Mouse (Mus musculus) layer of hippocampus, postnatal 14 days (tissue): ENCODE data around the gene Alyref. TPM values are rescaled to one million over a fixed set of nuclear protein-coding genes. Genes with fewer than 3 reads are reported as not detected.

Source experiments
- DNase-seq, 2 experiments: peaks; one replicate each; pipeline ENCODE4 v3.0.0; 2021 to 2022; ENCODE audit warnings: low spot score in 2 of 2, mixed read lengths in 1 of 2
- microRNA-seq, 2 experiments: library from miRNA; unstranded; fragments of <30 nt; microRNA quantifications; one replicate each; pipeline ENCODE4 v1.2.0; 2021
- total RNA-seq, 2 experiments: library from RNA; stranded (reverse); gene quantifications; 2 replicates each; pipeline ENCODE4 v1.2.3; 2021

The Alyref gene
- total RNA-seq, 2 experiments from 2014 or later = 69.3 to 77.0 TPM

DNA sequence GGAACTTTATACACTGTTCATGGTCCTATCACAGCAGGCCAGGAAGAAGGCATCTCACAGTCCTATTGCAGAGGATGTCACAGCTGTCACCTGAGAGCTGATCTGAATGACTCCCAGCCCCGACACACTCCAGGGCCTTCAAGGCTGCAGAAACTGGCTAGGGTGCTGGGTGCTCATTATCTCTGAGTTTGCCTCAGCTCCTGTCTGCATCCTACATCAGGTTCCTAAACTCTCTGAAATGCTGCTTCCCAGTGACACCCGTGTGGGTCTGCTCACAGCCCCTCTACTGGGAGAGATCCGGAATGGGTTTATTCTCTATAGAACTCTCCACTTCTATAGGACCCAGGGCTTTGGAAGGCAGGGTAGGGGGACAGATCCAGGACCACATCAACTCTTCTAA, 50.0 kb downstream of the Alyref start:
- no peak for DNase-seq

DNA sequence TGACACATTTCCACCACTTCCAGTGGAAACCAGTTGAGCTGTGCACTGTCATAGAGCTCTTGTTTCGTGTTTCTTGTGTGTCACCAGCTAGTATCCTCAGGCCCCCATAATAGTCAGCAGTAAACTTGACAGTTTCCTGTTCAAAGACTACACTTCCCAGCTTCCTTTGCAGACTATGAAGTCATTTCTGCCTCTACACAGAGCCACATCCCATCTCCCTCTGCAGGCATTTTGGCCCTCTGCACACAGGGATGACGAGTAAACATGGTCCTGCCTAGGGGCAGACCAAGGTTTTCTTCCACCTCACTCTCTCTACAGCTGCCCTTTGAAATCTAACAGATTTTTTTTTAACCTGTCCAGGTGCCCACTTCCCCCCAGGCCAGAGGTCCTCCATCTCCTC, 50.7 kb downstream of the Alyref start:
- peak in 1 of 2 experiments; percentile 10 for DNase-seq

DNA sequence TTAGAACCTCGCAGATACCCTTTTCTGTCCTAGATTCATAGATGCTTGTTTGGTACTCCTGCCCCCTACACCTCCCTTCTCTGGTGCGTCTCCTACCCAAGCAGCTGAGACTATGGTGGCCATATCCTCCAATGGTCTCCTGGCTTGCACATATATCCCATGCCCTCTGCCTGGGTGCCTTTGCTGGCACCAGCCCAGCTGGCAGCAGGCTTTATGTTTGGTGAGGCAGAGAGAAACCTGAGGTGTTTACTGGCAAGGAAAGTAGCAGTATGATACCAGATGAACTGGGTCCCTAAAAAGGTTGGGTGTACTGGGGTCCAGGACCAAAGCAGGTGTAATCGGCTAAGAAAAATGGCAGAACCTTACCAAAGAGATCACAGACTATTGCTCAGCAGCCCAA, 52.2 kb downstream of the Alyref start:
- no peak for DNase-seq

DNA sequence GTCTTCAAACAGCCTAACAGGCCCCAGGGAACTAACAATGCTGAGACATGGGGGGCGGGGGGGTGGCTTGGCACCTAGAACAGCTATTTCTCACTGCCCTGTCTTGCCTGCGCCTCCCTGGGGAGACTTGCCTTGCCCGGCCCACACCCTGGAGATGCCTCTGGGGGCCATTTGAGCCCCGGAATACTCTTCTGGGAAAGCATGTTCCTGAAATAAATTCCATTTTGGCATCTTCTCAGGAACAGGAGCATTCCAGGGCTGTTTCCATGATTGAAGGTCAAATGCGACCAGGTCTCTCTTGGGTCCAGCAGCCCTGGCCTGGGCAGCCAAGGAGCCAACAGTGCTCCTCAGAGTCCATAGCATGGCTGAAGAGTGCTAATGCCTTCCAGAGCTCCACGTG, 55.8 kb downstream of the Alyref start:
- no peak for DNase-seq

Small RNA genes lying within 50 kb of the gene (microRNA-seq; reads per million reads assigned to microRNA genes)
- 0.23 to 0.85 reads per million in 2 experiments for gene Mir6936

Other genes starting within 250 kb of the Alyref start
- 1,000 to 10,000 TPM; 1,835 to 1,925 TPM for gene Actg1, start 249.8 kb downstream of the Alyref start, total RNA-seq
- gene Fscn2, start 236.8 kb downstream of the Alyref start, total RNA-seq = under 1 TPM; 0.48 to 0.67 TPM
- gene Faap100, start 219.6 kb downstream of the Alyref start, total RNA-seq = 10 to 100 TPM; 31.9 to 38.1 TPM
- 10 to 100 TPM; 64.4 to 65.6 TPM for gene Nploc4, start 160.7 kb downstream of the Alyref start, total RNA-seq
- gene Tspan10, start 155.7 kb downstream of the Alyref start, total RNA-seq = 1 to 10 TPM in 1 of 2 experiments, not detected in 1; 1.4 TPM
- gene Pde6g, start 144.9 kb downstream of the Alyref start, total RNA-seq = under 1 TPM in 1 of 2 experiments, not detected in 1; 0.43 TPM
- 10 to 100 TPM; 14.5 to 15.9 TPM for gene Oxld1, start 140.3 kb downstream of the Alyref start, total RNA-seq
- 10 to 100 TPM; 22.5 to 22.7 TPM for gene Ccdc137, start 140.2 kb downstream of the Alyref start, total RNA-seq
- 10 to 100 TPM; 56.7 to 61.6 TPM for gene Arl16, start 130.8 kb downstream of the Alyref start, total RNA-seq
- gene Mrpl12, start 113.8 kb downstream of the Alyref start, total RNA-seq = 10 to 100 TPM; 71.3 to 73.5 TPM
- gene Slc25a10, start 106.5 kb downstream of the Alyref start, total RNA-seq = 10 to 100 TPM; 25.6 to 27.2 TPM
- gene Gcgr, start 67.7 kb downstream of the Alyref start, total RNA-seq = under 1 TPM; 0.28 to 0.36 TPM
- 10 to 100 TPM; 86.1 to 89.0 TPM for gene Mcrip1, start 48.6 kb downstream of the Alyref start, total RNA-seq
- gene Ppp1r27, start 47.2 kb downstream of the Alyref start, total RNA-seq = not detected
- 100 to 1,000 TPM; 142 to 157 TPM for gene P4hb, start 25.1 kb downstream of the Alyref start, total RNA-seq
- 100 to 1,000 TPM; 366 to 384 TPM for gene Arhgdia, start 16.7 kb downstream of the Alyref start, total RNA-seq
- 10 to 100 TPM; 88.0 to 96.5 TPM for gene Anapc11, start 56 bp upstream of the Alyref start, total RNA-seq
- gene Npb, start 10.1 kb upstream of the Alyref start, total RNA-seq = 1 to 10 TPM; 2.3 to 2.7 TPM
- 100 to 1,000 TPM; 150 TPM for gene Pcyt2, start 19.6 kb upstream of the Alyref start, total RNA-seq
- 10 to 100 TPM; 35.0 to 35.4 TPM for gene Sirt7, start 26.9 kb upstream of the Alyref start, total RNA-seq
- gene Mafg, start 35.2 kb upstream of the Alyref start, total RNA-seq = 10 to 100 TPM; 85.5 to 89.8 TPM
- 1 to 10 TPM; 4.7 to 5.1 TPM for gene Pycr1, start 45.4 kb upstream of the Alyref start, total RNA-seq
- 1 to 10 TPM; 3.0 to 3.5 TPM for gene Myadml2, start 49.8 kb upstream of the Alyref start, total RNA-seq
- gene Notum, start 62.8 kb upstream of the Alyref start, total RNA-seq = 10 to 100 TPM in 1 of 2 experiments, 1 to 10 TPM in 1; 7.9 to 10.2 TPM
- 10 to 100 TPM; 54.2 to 58.9 TPM for gene Aspscr1, start 74.6 kb upstream of the Alyref start, total RNA-seq
- 10 to 100 TPM; 26.8 to 28.9 TPM for gene Cenpx, start 115.4 kb upstream of the Alyref start, total RNA-seq
- gene Lrrc45, start 115.6 kb upstream of the Alyref start, total RNA-seq = 10 to 100 TPM; 56.0 to 58.2 TPM
- gene Rac3, start 123.1 kb upstream of the Alyref start, total RNA-seq = 10 to 100 TPM; 83.9 to 98.6 TPM
- 10 to 100 TPM; 10.4 to 12.0 TPM for gene Dcxr, start 128.9 kb upstream of the Alyref start, total RNA-seq
- 1 to 10 TPM; 2.1 to 2.2 TPM for gene Cbr2, start 133.7 kb upstream of the Alyref start, total RNA-seq
- gene Hmga1b, start 164.4 kb upstream of the Alyref start, total RNA-seq = 10 to 100 TPM; 16.1 to 21.9 TPM
- gene Rfng, start 185.8 kb upstream of the Alyref start, total RNA-seq = 10 to 100 TPM; 79.0 to 81.2 TPM
- gene Gps1, start 185.9 kb upstream of the Alyref start, total RNA-seq = 100 to 1,000 TPM; 137 to 138 TPM
- 10 to 100 TPM; 40.1 to 45.5 TPM for gene Dus1l, start 198.0 kb upstream of the Alyref start, total RNA-seq
- gene Fasn, start 226.2 kb upstream of the Alyref start, total RNA-seq = 100 to 1,000 TPM; 223 to 257 TPM